Mouse (Mus musculus) lung, adult 18-20 months (tissue): ENCODE measurements around the gene Scnn1g.
A peak's percentile ranks its signal among the peaks of the same experiment; 100 is the strongest.

Experiments
- DNase-seq, 2 experiments: peaks; one replicate each; pipeline ENCODE4 v3.0.0; 2022; ENCODE audit warnings: mixed read lengths in 2 of 2

The Scnn1g gene

DNA sequence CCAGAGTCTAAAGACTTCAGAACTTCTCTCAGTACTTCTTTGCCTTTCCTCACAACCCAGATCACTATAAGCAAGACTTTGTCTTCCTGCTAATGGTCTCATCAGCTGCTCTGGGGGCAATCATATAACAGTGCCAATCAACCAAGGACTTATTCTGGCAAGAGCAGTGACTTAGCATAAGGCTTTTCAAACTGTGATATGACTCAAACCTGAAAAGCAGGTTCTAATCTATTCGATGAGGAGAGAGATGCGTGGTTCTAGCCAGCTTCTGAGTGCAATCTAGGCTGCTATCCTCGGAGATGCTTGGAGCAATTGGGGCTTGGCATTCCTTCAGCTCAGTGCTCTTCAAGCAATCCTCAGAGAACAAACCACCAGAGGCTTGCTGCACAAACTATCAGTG, 44.7 kb downstream of the Scnn1g start:
- peak in 1 of 2 experiments; percentile 34 for DNase-seq

DNA sequence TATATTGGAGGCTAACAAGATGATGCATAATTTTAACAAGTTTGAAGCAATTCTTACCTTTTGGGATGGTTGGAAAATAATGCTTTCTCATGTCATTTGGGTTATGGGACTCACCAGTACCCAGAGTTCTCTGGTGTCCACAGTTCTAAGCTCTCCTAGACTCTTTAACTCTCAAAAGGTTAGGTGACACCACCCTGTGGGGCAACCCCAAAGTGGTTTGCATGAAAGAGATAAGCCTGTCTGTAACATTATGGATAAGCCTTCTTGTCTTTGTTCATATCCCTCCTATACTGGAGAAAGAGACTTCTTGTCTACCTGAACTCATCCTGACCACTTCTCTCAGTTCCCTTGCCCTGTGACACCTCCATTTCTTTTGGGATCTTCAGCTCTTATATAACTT, 45.1 kb downstream of the Scnn1g start:
- DNase-seq = no peak

DNA sequence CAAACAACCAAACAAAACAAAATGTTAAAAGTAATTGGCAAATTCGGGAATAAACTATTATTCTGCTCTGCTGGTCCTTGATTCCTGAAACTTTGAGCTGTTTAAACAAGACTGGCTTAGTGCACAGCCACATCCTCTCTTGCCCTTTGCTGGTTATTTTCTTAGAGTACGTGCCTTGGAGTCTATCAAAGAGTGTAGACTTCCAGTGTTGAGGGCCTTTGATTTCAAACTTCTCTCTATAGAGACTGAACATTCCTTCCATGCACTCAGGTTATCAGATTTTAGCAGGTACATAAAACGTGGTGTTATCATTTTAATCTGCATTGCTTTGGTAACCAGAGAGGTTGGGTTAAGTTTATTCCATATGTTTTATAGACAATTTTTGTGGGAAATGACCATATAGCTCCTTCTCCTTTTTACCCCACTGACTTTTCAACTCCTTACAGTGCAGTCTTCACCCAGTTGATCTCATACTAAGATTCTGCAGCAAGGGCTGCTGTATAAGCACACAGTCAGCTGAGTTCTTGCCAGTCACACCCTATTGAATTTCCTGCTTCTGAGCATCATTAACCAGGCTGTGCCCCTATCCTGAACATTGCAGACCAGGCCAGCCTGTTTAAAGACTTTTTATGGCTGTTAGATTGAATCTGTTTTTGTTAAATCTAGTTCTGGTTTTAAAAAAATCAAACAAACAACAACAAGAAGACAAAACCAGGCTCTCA, 48.1 kb downstream of the Scnn1g start:
- no peak for DNase-seq

GRCm38 (mm10) chr7:121785651-121786228, 51.5 kb downstream of the Scnn1g start:
- no peak for DNase-seq

GRCm38 (mm10) chr7:121797781-121798180, 63.5 kb downstream of the Scnn1g start:
- no peak for DNase-seq

DNA sequence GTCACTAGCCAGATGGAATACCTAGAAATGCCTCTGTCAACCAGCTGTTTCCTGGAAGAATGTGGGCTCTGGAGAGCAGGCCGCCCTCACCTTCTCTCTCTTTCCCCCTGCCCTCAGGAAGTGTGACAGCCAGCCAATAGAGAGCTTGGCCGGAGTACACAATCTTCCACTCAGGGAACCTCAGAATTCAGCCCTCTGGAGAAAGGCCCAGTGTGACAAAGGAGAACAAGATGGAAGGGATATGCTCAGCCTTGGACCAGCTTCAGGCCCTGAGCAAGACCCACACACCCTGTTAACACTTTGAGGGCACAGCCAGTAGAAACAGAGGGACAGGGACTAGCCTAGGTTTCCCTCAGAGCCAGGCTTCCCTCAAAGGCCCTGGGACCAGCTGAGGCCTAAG, 68.2 kb downstream of the Scnn1g start:
- peak; percentile 7 to 26 for DNase-seq

- DNase-seq = no peak
Measured at GRCm38 (mm10) chr7:121803011-121803410, 68.7 kb downstream of the Scnn1g start.

DNA sequence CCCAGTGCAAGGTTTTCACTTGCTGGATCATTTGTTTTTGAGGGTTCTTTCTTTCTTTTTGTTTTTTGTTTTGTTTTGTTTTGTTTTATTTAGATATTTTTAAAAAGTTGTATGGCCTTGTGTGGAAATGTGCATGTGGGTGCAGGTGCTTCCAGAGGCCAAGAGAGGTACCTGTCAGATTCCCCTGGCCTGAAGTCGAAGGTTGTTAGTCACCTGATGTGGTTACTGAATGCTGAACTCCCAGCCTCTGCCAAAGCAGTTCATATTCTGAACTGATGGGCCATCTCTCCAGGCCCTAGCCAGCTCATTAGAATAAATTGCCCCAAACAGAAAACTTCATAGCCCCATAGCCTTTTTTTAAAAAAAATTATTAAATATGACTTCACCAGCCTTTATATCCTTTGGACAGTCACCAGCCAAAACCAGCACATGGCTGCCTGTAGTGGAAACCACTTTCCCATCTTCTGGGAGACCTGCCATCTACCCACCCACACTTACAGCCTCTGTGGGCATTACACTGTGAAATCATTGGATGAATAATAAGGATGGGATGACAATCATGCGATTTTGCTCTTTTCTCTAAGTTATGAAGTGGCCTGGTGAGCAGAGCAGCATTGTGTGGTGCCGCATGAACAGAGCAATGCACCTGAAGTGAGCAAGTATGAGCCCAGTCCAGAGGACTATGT, 71.7 kb downstream of the Scnn1g start:
- no peak for DNase-seq

GRCm38 (mm10) chr7:121807726-121808580, 73.7 kb downstream of the Scnn1g start:
- peak; percentile 12 to 34 for DNase-seq
